Mouse (Mus musculus) heart, adult 2 months (tissue): ENCODE measurements around the gene Glod4. TPM values are rescaled to one million over a fixed set of nuclear protein-coding genes. Genes with fewer than 3 reads are reported as not detected.
A peak's percentile ranks its signal among the peaks of the same experiment; 100 is the strongest.

Source experiments
- DNase-seq, 2 experiments: peaks; one replicate each; pipeline ENCODE4 v3.0.0; 2021
- H3K27ac ChIP-seq: fragments of 200-600 bp; 2 replicates; pipeline ENCODE4 v1.8.1; 2022
- H3K27me3 ChIP-seq: fragments of 200-500 bp; 2 replicates; pipeline ENCODE4 v1.6.1; 2012; ENCODE audit warnings: mild to moderate bottlenecking, low read length, inconsistent platforms, mixed read lengths; ENCODE audit not compliant: control insufficient read depth, insufficient read depth
- H3K36me3 ChIP-seq: fragments of 200-500 bp; 2 replicates; pipeline ENCODE4 v1.6.1; 2012; ENCODE audit warnings: low read length, inconsistent platforms; ENCODE audit not compliant: control insufficient read depth, insufficient read depth
- H3K4me1 ChIP-seq: fragments of 200-500 bp; 2 replicates; pipeline ENCODE4 v1.6.1; 2011; ENCODE audit warnings: low read length; ENCODE audit not compliant: control insufficient read depth, insufficient read depth
- H3K4me3 ChIP-seq: fragments of 200-600 bp; 2 replicates; pipeline ENCODE4 v1.8.1; 2022
- H3K79me2 ChIP-seq: fragments of 200-500 bp; replicated peaks from 2 replicates; pipeline ENCODE4 v1.6.1; 2012; ENCODE audit warnings: mild to moderate bottlenecking, inconsistent platforms, low read length, moderate library complexity, mixed read lengths; ENCODE audit not compliant: control insufficient read depth, insufficient read depth
- H3K9ac ChIP-seq: fragments of 200-500 bp; 2 replicates; pipeline ENCODE4 v1.6.1; 2012; ENCODE audit warnings: low read depth, mild to moderate bottlenecking, control low read depth, inconsistent platforms, low read length, mixed read lengths
- CTCF ChIP-seq: fragments of 200-600 bp; IDR thresholded peaks from 2 replicates; pipeline ENCODE4 v1.8.1; 2022; ENCODE audit warnings: antibody characterized with exemption, mild to moderate bottlenecking, moderate library complexity
- EP300 ChIP-seq: fragments of 200-500 bp; IDR thresholded peaks from 2 replicates; pipeline ENCODE4 v1.6.1; 2011; ENCODE audit warnings: low read depth, low read length, control low read depth; ENCODE audit not compliant: insufficient read depth
- POLR2A ChIP-seq: fragments of 200-500 bp; IDR thresholded peaks from 2 replicates; pipeline ENCODE4 v1.6.1; 2011; ENCODE audit warnings: mild to moderate bottlenecking, low read depth, low read length, control low read depth; ENCODE audit not compliant: insufficient read depth
- WGBS: fragments of 180-500 bp; shearing (Covaris S2); methylation state at CpG from one replicate; pipeline ENCODE4 v1.1.7; 2018; 5-methylcytosine and 5-hydroxymethylcytosine counted together
- intact Hi-C: fragments of 180-260 bp; cut with DNase I; formaldehyde crosslinking; loops from one replicate; pipeline ENCODE4 v1.15.1; 2025
- polyA plus RNA-seq: library from polyadenylated mRNA; depleted of rRNA; stranded (reverse); fragments of >200 nt; gene quantifications from 2 replicates; pipeline ENCODE4 v1.2.3, GENCODE M21; 2012
- total RNA-seq, 2 experiments: library from RNA; stranded (reverse); gene quantifications; 2 replicates each; pipeline ENCODE4 v1.2.3; 2021

Glod4 gene
- total and polyA plus RNA-seq, 3 experiments: 12.0 to 41.5 (median 34.2) TPM

- no peak overlapping the region for H3K9ac ChIP-seq
- no peaks in the 10 kb centered on the region for H3K36me3 ChIP-seq
- H3K27me3 ChIP-seq: no peaks in the 10 kb centered on the region
- no peak overlapping the region for H3K4me3 ChIP-seq
- H3K4me1 ChIP-seq: peaks cover 17% of the 10 kb centered on the region
- WGBS: 80% methylated on average over 6 of the region's 6 CpGs
- no peaks in the 10 kb centered on the region for H3K79me2 ChIP-seq
- intact Hi-C loops: no loop called here
- TF ChIP-seq EP300 (no peak), CTCF (no peak), POLR2A (no peak)
- DNase-seq: no peak
- H3K27ac ChIP-seq: no peak overlapping the region
Measured at GRCm38 (mm10) chr11:76288645-76289044, 45.1 kb upstream of the Glod4 start.

- no peak for TF ChIP-seq POLR2A
- no peak for TF ChIP-seq CTCF
- no peak for TF ChIP-seq EP300
- Histone ChIP-seq H3K36me3 (no peaks in the 10 kb centered on the region), H3K79me2 (no peaks in the 10 kb centered on the region), H3K27ac (no peak overlapping the region), H3K4me1 (peaks cover 12% of the 10 kb centered on the region), H3K4me3 (no peak overlapping the region), H3K9ac (no peak overlapping the region), H3K27me3 (no peaks in the 10 kb centered on the region)
- no peak for DNase-seq
- 53% methylated on average over 10 of the region's 10 CpGs for WGBS
- intact Hi-C loops: no loop called here
Measured at GRCm38 (mm10) chr11:76287301-76287700, 43.8 kb upstream of the Glod4 start.

- no peak overlapping the region for H3K27ac ChIP-seq
- H3K4me1 ChIP-seq: peaks cover 7% of the 10 kb centered on the region
- intact Hi-C loops: no loop called here
- TF ChIP-seq EP300 (no peak), CTCF (no peak), POLR2A (no peak)
- H3K36me3 ChIP-seq: no peaks in the 10 kb centered on the region
- H3K4me3 ChIP-seq: no peak overlapping the region
- no peaks in the 10 kb centered on the region for H3K27me3 ChIP-seq
- no peaks in the 10 kb centered on the region for H3K79me2 ChIP-seq
- no peak for DNase-seq
- no peak overlapping the region for H3K9ac ChIP-seq
- 61% methylated on average over 10 of the region's 10 CpGs for WGBS
Measured at GRCm38 (mm10) chr11:76286534-76287126, 43.1 kb upstream of the Glod4 start.

- 41% methylated on average over 7 of the region's 7 CpGs for WGBS
- no peaks in the 10 kb centered on the region for H3K36me3 ChIP-seq
- TF ChIP-seq EP300: no peak
- no peak for TF ChIP-seq POLR2A
- peak; percentile 20; the same call in 1 of the 2 replicates for TF ChIP-seq CTCF
- intact Hi-C loops: no loop called here
- H3K27me3 ChIP-seq: no peaks in the 10 kb centered on the region
- no peak overlapping the region; the same call in 1 of the 2 replicates for H3K27ac ChIP-seq
- H3K4me3 ChIP-seq: no peak overlapping the region
- peaks cover 7% of the 10 kb centered on the region for H3K4me1 ChIP-seq
- 0 out of 2 replicates have a peak, but pooled peaks cover 2% of the 10 kb centered on the region for H3K79me2 ChIP-seq
- H3K9ac ChIP-seq: no peak overlapping the region
- DNase-seq: peak in 1 of 2 experiments; percentile 59
Measured at GRCm38 (mm10) chr11:76285431-76286075, 42.0 kb upstream of the Glod4 start.

- H3K27ac ChIP-seq: no peak overlapping the region
- H3K4me1 ChIP-seq: peaks cover 7% of the 10 kb centered on the region
- no peak for DNase-seq
- H3K27me3 ChIP-seq: no peaks in the 10 kb centered on the region
- 0 out of 2 replicates have a peak, but pooled peaks cover 2% of the 10 kb centered on the region for H3K79me2 ChIP-seq
- TF ChIP-seq POLR2A (no peak), CTCF (peak; percentile 18; the same call in 1 of the 2 replicates)
- no peak overlapping the region for H3K9ac ChIP-seq
- no peak overlapping the region for H3K4me3 ChIP-seq
- intact Hi-C loops: no loop called here
- H3K36me3 ChIP-seq: no peaks in the 10 kb centered on the region
- 88% methylated on average over 6 of the region's 6 CpGs for WGBS
Measured at GRCm38 (mm10) chr11:76283841-76284240, 40.3 kb upstream of the Glod4 start.

- intact Hi-C loops: no loop called here
- 72% methylated on average over 2 of the region's 2 CpGs for WGBS
- no peak for TF ChIP-seq POLR2A
- no peak for TF ChIP-seq EP300
- TF ChIP-seq CTCF: no peak
- no peaks in the 10 kb centered on the region for H3K27me3 ChIP-seq
- peaks cover 2% of the 10 kb centered on the region; the same call in 1 of the 2 replicates for H3K79me2 ChIP-seq
- no peak for DNase-seq
- no peaks in the 10 kb centered on the region for H3K36me3 ChIP-seq
- H3K9ac ChIP-seq: no peak overlapping the region
- H3K27ac ChIP-seq: no peak overlapping the region
- H3K4me3 ChIP-seq: no peak overlapping the region
- no peaks in the 10 kb centered on the region for H3K4me1 ChIP-seq
Measured at GRCm38 (mm10) chr11:76279971-76280370, 36.4 kb upstream of the Glod4 start.
